Mouse (Mus musculus) left cerebral cortex, postnatal 14 days (tissue): ENCODE data around the gene Pxk. TPM values are rescaled to one million over a fixed set of nuclear protein-coding genes. Genes with fewer than 3 reads are reported as not detected.
"Not testable (repeated sequence)": the region's sequence is repeated elsewhere in the genome, so short reads cannot be mapped to it uniquely, and the experiment has no call there.

Source experiments
- DNase-seq, 2 experiments: peaks; one replicate each; pipeline ENCODE4 v3.0.0; 2021 to 2022; ENCODE audit warnings: low spot score in 2 of 2, mixed read lengths in 1 of 2
- intact Hi-C: fragments of 180-260 bp; cut with DNase I; formaldehyde crosslinking; loops from one replicate; pipeline ENCODE4 v1.15.1; 2025
- total RNA-seq, 2 experiments: library from RNA; stranded (reverse); gene quantifications; 2 replicates each; pipeline ENCODE4 v1.2.3; 2021

Gene Pxk
- total RNA-seq, 2 experiments from 2014 or later = 29.5 to 29.6 TPM

- DNase-seq = no peak
- intact Hi-C loops = loop anchor here (5.0 to 10.0 kb wide), 3 partner anchors 47 to 149 kb away; no protein-coding TSS in a partner anchor
Measured at GRCm38 (mm10) chr14:8095562-8095950, 2.5 kb upstream of the Pxk start.

GRCm38 (mm10) chr14:8098687-8098995 is 630 bp downstream of the Pxk start:
- intact Hi-C loops = loop anchor here (5.0 to 10.0 kb wide), 3 partner anchors 44 to 146 kb away; no protein-coding TSS in a partner anchor
- no peak for DNase-seq

GRCm38 (mm10) chr14:8099561-8100021 is 1.6 kb downstream of the Pxk start:
- intact Hi-C loops = loop anchor here (5.0 to 10.0 kb wide), 3 partner anchors 43 to 145 kb away; no protein-coding TSS in a partner anchor
- DNase-seq = peak in 1 of 2 experiments; percentile 40

- DNase-seq = no peak
- intact Hi-C loops = no loop called here
Measured at GRCm38 (mm10) chr14:8101886-8102285, 3.9 kb downstream of the Pxk start.

GRCm38 (mm10) chr14:8102676-8103075 is 4.7 kb downstream of the Pxk start:
- DNase-seq = no peak
- intact Hi-C loops = no loop called here

- intact Hi-C loops = no loop called here
- no peak for DNase-seq
Measured at GRCm38 (mm10) chr14:8108047-8108446, 10.0 kb downstream of the Pxk start.

GRCm38 (mm10) chr14:8108976-8109375 is 11.0 kb downstream of the Pxk start:
- intact Hi-C loops = no loop called here
- DNase-seq = no peak

GRCm38 (mm10) chr14:8111545-8111944 is 13.5 kb downstream of the Pxk start:
- DNase-seq = no peak
- intact Hi-C loops = no loop called here

- no peak for DNase-seq
- intact Hi-C loops = no loop called here
Measured at GRCm38 (mm10) chr14:8112036-8112435, 14.0 kb downstream of the Pxk start.

GRCm38 (mm10) chr14:8113616-8114015 is 15.6 kb downstream of the Pxk start:
- intact Hi-C loops = no loop called here

GRCm38 (mm10) chr14:8114306-8114705 is 16.3 kb downstream of the Pxk start:
- no peak for DNase-seq
- intact Hi-C loops = no loop called here

More at GRCm38 (mm10) chr14:8113616-8114015, 15.6 kb downstream of the Pxk start:
- no peak for DNase-seq

GRCm38 (mm10) chr14:8114756-8115155 is 16.7 kb downstream of the Pxk start:
- DNase-seq = no peak
- intact Hi-C loops = no loop called here

- intact Hi-C loops = loop anchor here (2.0 kb wide), 1 partner anchor 19 kb away; no protein-coding TSS in a partner anchor
- DNase-seq = no peak
Measured at GRCm38 (mm10) chr14:8115772-8116171, 17.8 kb downstream of the Pxk start.

GRCm38 (mm10) chr14:8117371-8117770 is 19.4 kb downstream of the Pxk start:
- intact Hi-C loops = loop anchor here (2.0 kb wide), 1 partner anchor 17 kb away; no protein-coding TSS in a partner anchor
- no peak for DNase-seq

- DNase-seq = no peak
- intact Hi-C loops = no loop called here
Measured at GRCm38 (mm10) chr14:8119454-8119853, 21.4 kb downstream of the Pxk start.

GRCm38 (mm10) chr14:8119904-8120303 is 21.9 kb downstream of the Pxk start:
- intact Hi-C loops = no loop called here
- DNase-seq = no peak

GRCm38 (mm10) chr14:8123141-8123540 is 25.1 kb downstream of the Pxk start:
- intact Hi-C loops = no loop called here
- no peak for DNase-seq

- intact Hi-C loops = not testable (repeated sequence)
Measured at GRCm38 (mm10) chr14:8123611-8124010, 25.6 kb downstream of the Pxk start.

GRCm38 (mm10) chr14:8124046-8124881 is 26.3 kb downstream of the Pxk start:
- intact Hi-C loops = no loop called here
- no peak for DNase-seq

More at GRCm38 (mm10) chr14:8123611-8124010, 25.6 kb downstream of the Pxk start:
- DNase-seq = not testable (repeated sequence)

GRCm38 (mm10) chr14:8127971-8128370 is 30.0 kb downstream of the Pxk start:
- intact Hi-C loops = no loop called here
- DNase-seq = no peak

- no peak for DNase-seq
- intact Hi-C loops = no loop called here
Measured at GRCm38 (mm10) chr14:8132789-8133188, 34.8 kb downstream of the Pxk start.
